Mouse (Mus musculus) hindbrain, embryonic 11.5 days (tissue): ENCODE measurements at regions not wholly inside any gene's neighbourhood (a gene's known extent, or its start where the extent isn't known, plus 50 kb on each side); places are given as distances from the start of the nearest gene placed in this dataset.

Source experiments
- ATAC-seq: fragments of 200-750 bp; cut with Nextera tagmentation; 2 replicates; pipeline ENCODE4 v1.8.0; 2017; ENCODE audit warnings: mild to moderate bottlenecking, moderate TSS enrichment, moderate library complexity; ENCODE audit not compliant: low FRiP score
- DNase-seq: peaks from one replicate; pipeline ENCODE4 v3.0.0-alpha.2; 2015; ENCODE audit warnings: low spot score
- H3K27ac ChIP-seq: fragments of 300-500 bp; sonication (generic); 2 replicates; pipeline ENCODE4 v1.5.1; 2014; ENCODE audit warnings: mild to moderate bottlenecking, low read depth, low read length
- H3K27me3 ChIP-seq: fragments of 300-500 bp; sonication (generic); 2 replicates; pipeline ENCODE4 v1.6.1; 2014; ENCODE audit warnings: mild to moderate bottlenecking, low read length, moderate library complexity, mixed read lengths; ENCODE audit not compliant: control insufficient read depth, insufficient read depth
- H3K36me3 ChIP-seq: fragments of 300-500 bp; sonication (generic); 2 replicates; pipeline ENCODE4 v1.6.1; 2014; ENCODE audit warnings: mild to moderate bottlenecking, low read length, moderate library complexity, mixed read lengths; ENCODE audit not compliant: control insufficient read depth, insufficient read depth
- H3K4me1 ChIP-seq: fragments of 300-500 bp; sonication (generic); replicated peaks from 2 replicates; pipeline ENCODE4 v1.6.1; 2014; ENCODE audit warnings: low read length, mixed read lengths; ENCODE audit not compliant: control insufficient read depth, insufficient read depth
- H3K4me2 ChIP-seq: fragments of 300-500 bp; sonication (generic); replicated peaks from 2 replicates; pipeline ENCODE4 v1.6.1; 2014; ENCODE audit warnings: mild to moderate bottlenecking, low read depth, low read length
- H3K4me3 ChIP-seq: fragments of 300-500 bp; sonication (generic); 2 replicates; pipeline ENCODE4 v1.5.1; 2014; ENCODE audit warnings: low read depth, low read length
- H3K9ac ChIP-seq: fragments of 300-500 bp; sonication (generic); 2 replicates; pipeline ENCODE4 v1.6.1; 2014; ENCODE audit warnings: low read depth, low read length
- H3K9me3 ChIP-seq: fragments of 300-500 bp; sonication (generic); 2 replicates; pipeline ENCODE4 v1.6.1; 2016; ENCODE audit warnings: low read length; ENCODE audit not compliant: control insufficient read depth
- WGBS: fragments of 180-500 bp; shearing (Covaris S2); extraction: QIAGEN DNeasy Blood & Tissue Kit; methylation state at CpG from one replicate; pipeline ENCODE4 v1.1.7; 2014; 5-methylcytosine and 5-hydroxymethylcytosine counted together

DNA sequence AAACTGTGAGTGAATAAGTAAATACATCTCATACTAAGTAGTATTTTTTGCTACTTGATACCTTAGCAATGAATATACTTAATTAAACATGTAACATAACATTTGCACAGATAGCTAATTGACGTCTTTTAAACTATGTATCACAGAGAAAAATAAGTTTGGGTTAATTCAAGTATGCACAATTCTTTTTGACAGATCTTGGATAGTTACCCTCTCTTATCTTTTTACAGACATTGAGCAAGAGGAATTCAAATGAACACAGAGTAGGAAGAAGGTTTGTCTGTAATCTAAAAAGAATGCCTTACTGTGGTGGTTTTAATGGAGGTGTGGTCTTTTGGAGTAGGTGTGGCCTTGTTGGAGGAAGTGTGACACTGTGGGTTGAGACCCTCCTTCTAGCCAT, 1781.7 kb downstream of the Pcdh7 start:
- Histone ChIP-seq H3K9me3 (no peaks in the 10 kb centered on the region), H3K9ac (no peak overlapping the region), H3K4me2 (no peak overlapping the region), H3K27ac (no peak overlapping the region), H3K4me3 (no peak overlapping the region), H3K4me1 (no peaks in the 10 kb centered on the region), H3K36me3 (no peaks in the 10 kb centered on the region), H3K27me3 (no peaks in the 10 kb centered on the region)
- DNase-seq (no peak), ATAC-seq (no peak)
- WGBS, result 88% methylated on average over 1 of the region's 1 CpGs

- no peak overlapping the region for H3K4me2 ChIP-seq
- no peaks in the 10 kb centered on the region for H3K27me3 ChIP-seq
- no peaks in the 10 kb centered on the region for H3K9me3 ChIP-seq
- H3K9ac ChIP-seq, result no peak overlapping the region
- H3K36me3 ChIP-seq, result no peaks in the 10 kb centered on the region
- 48% methylated on average over 2 of the region's 2 CpGs for WGBS
- H3K4me3 ChIP-seq, result no peak overlapping the region
- no peaks in the 10 kb centered on the region for H3K4me1 ChIP-seq
- ATAC-seq (peak; percentile 67), DNase-seq (peak; percentile 17)
- no peak overlapping the region for H3K27ac ChIP-seq
Observed at GRCm38 (mm10) chr5:59545649-59546048, 1827.9 kb downstream of the Pcdh7 start.

DNA sequence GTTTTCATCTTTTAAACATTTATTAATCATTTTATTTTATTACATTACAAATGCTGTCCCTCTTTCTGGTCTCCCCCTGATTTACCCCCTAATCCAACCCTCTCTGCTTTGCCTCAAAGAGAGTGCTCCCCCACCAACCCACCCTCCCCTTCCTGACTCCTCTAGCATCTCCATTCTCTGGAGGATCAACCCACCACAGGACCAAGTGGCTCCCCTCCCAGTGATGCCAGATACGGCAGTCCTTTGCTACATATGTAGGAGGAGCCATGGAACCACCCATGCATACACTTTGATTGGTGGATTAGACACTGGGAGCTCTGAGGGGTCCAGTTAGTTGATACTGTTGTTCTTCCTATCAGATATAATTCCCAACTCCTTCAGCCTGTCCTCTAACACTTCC, 1873.4 kb downstream of the Pcdh7 start:
- no peak for DNase-seq
- H3K27ac ChIP-seq, result no peak overlapping the region
- no peaks in the 10 kb centered on the region for H3K9me3 ChIP-seq
- no peaks in the 10 kb centered on the region for H3K4me1 ChIP-seq
- no peak overlapping the region for H3K9ac ChIP-seq
- no peak overlapping the region for H3K4me2 ChIP-seq
- no peaks in the 10 kb centered on the region for H3K27me3 ChIP-seq
- no peaks in the 10 kb centered on the region for H3K36me3 ChIP-seq
- 74% methylated on average over 1 of the region's 1 CpGs for whole genome bisulfite sequencing
- ATAC-seq, result no peak
- H3K4me3 ChIP-seq, result no peak overlapping the region
